Mouse (Mus musculus): ENCODE measurements around the gene Slc6a16.

Gene Slc6a16

DNA sequence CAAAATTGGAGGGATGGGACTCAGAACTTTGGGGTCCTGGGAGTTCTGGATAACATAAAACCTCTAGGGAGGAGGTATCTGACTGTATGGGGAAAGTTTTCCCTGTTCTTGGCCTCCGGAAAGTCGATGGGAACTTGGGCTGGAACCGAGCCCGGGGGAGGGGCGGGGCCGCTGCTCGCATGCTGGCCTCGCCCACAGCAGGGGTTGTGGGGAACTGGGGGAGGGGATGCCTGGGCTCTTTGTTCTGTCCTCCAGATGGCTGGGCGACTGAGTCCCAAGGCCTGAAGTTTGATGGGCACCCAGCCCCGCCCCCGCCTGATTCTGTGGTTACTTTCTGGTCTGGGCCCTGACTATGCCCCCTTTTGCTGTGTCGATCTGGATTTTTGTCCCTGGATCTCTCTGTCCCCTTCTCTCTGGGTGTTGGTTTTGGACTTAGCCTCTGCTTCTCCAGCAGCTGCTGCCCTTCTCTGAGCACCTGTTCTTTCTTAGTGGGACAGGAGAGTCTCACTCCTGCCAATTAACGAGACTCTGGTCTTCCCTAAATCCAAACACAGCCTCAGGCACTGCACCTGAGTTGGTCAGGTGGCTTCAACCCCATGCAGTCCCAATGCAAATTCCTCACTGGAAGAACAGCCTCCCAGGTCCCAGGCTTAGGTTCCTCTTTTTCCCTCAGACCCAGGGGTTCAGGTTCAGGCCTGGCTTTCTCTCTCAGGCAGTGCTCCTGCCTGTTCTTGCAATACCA, 24.3 kb upstream of the Slc6a16 start:
- peak in 1 of 2 experiments; percentile 31 for DNase-seq (ENCODE audit: low spot score in 2 of 2)

- DNase-seq (ENCODE audit: low spot score in 2 of 2), result no peak
Observed at GRCm38 (mm10) chr7:45221680-45222079, 19.2 kb upstream of the Slc6a16 start.

DNA sequence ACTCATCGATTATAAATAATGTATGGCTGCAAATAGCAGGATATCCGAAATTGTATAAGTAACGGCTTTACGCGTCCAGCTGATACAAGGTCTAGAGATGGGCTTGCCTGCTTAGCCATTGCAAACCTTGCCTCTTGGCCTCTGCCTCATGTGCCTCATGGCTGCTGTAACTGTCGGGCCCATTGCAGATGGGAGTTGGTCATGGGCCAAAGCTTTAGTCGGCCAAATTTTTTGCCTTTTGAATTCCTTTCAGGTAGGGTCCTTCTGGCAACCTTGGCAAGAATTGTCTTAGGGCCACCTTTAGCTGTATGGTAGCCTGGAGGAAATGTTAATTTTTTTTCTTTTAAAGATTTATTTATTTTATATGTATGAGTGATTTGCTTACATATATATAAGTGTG, 16.1 kb upstream of the Slc6a16 start:
- DNase-seq (ENCODE audit: low spot score in 2 of 2), result no peak

DNA sequence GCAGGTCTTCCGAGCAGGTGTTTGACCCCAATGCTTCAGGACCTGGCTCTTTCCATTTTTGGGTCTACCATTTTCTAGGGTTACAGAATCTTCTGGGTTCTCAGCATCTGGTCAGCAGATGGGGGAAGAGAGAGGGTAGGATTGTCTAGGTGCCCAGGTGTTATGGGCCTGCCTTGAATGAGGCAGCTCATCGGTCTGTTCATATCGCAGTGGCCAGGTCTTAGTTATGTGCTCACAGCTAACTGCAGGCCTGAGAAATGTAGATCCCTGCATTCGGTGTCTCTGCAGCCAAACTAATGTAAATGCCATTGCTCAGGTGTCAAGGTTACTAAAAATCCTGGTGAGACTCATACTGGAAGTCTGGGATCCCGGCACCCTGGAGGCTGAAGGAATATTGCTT, 14.5 kb upstream of the Slc6a16 start:
- no peak for DNase-seq (ENCODE audit: low spot score in 2 of 2)

- DNase-seq (ENCODE audit: low spot score in 2 of 2), result no peak
Observed at GRCm38 (mm10) chr7:45228548-45228947, 12.3 kb upstream of the Slc6a16 start.

DNA sequence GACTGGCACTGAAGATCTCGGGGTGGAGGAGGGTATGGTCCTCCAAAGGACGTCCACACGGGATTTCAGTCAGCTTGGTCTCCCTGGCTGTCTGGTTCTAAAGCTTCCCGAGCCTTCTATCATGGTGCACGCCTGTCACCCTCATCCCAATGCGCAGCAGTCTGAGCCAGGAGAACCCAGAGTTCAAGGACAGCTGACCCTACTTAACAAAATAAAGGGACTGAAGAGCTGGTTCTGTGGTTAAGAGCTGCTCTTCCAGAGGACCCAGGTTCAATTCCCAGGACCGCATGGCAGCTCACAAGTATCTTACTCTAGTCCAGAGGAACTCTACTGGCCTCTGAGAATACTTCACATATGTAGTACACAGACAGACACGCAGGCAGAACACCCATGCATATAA, 11.8 kb upstream of the Slc6a16 start:
- DNase-seq (ENCODE audit: low spot score in 2 of 2), result no peak

- peak in 1 of 2 experiments; percentile 56 for DNase-seq (ENCODE audit: low spot score in 2 of 2)
Observed at GRCm38 (mm10) chr7:45229459-45230203, 11.3 kb upstream of the Slc6a16 start.

GRCm38 (mm10) chr7:45231192-45231591, 9.7 kb upstream of the Slc6a16 start:
- DNase-seq (ENCODE audit: low spot score in 2 of 2), result no peak

- no peak for DNase-seq (ENCODE audit: low spot score in 2 of 2)
Observed at GRCm38 (mm10) chr7:45231941-45232340, 8.9 kb upstream of the Slc6a16 start.

- no peak for DNase-seq (ENCODE audit: low spot score in 2 of 2)
Observed at GRCm38 (mm10) chr7:45232716-45233465, 8.0 kb upstream of the Slc6a16 start.

DNA sequence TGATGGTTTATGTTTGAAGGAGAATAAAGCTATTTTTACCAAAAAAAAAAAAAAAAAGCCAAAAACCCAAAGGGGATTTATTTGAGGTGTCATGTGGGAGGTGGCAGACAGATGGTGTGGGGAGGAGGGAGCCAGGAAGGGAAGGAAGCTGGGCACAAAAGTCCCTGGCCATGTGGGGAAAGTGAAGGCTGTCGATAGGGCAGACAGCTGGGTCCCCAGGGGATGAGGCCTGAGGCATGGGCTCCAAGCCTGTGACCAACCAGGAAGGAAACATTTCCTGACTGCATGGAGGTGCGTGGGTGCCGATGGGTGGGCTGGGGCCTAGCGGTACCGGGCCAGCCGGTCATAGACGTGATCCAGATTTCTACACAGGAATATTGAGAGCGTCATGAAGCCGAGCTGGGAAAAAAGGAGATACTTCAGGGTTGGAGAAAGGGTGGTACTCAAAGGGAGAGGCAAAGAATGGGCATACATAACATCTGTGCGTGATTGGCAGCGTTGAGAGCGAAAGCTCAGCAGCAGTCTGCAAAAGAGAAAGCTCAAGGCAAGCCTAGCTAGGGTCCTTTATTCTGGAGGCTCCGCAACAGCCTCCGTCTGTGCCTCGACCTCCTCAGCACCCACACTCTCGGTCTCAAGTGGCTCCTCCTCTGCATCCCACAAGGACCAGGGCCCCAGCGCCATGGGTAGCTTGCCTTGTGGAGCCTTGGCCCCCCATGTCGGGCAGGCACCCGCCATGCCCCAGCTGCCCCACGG, 7.1 kb upstream of the Slc6a16 start:
- DNase-seq (ENCODE audit: low spot score in 2 of 2), result peak in 1 of 2 experiments; percentile 37

DNA sequence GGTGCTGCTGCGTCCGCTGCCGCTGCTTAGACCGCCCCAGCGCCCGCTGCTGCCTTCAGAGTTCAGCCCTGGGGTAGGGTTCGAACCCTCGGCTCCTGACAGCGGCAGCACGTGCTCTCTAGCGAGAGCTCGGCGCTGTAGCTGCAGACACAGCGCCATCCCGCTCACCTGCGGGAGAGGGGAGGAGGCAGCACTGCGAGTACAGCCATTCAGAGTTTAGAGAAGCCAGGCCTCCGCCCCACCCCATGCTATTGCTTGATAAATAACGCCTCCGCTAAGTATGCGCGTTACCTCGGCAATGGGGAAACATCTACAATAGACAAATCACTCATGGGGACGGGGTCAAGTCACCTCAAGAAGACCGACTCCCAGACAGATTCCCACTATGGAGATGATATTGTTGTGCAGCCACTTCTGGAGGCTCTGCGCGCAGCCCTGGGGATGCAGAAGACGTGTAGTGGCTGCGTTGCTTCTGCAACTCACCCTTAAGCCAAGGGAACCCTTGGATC, 6.5 kb upstream of the Slc6a16 start:
- DNase-seq (ENCODE audit: low spot score in 2 of 2), result no peak

DNA sequence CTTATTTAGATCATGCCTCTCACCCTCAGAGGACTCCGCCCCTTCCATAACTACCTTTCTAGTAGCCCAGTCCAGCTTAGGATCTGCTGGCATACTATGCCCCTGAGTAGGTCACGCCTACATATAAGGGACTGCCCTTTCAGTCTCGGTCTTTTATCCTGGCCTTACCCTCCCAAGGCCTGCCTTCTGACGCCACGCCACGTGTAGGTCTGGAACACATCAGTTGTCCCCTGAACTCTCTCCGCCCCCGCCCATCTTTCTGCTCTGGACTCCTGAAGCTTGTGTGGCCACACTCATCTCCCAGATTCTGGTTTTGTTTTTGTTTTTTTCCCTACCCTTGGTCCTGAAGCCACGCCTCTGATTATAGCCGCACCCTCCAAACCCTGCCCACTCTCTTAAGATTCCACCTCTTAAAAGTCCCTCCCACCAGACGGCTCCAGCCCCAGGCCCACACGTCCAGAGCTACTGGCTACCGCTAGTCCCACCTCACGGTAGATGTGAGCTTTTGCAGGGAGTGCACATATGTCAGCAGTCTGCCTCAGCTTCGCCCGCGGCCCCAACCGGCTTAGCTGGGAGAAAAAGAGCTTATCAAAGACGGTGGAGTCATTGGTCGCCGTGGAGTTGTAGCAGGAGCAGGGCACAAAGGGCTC, 5.8 kb upstream of the Slc6a16 start:
- DNase-seq (ENCODE audit: low spot score in 2 of 2), result no peak

- DNase-seq (ENCODE audit: low spot score in 2 of 2), result no peak
Observed at GRCm38 (mm10) chr7:45235656-45236180, 5.2 kb upstream of the Slc6a16 start.

- DNase-seq (ENCODE audit: low spot score in 2 of 2), result peak in 1 of 2 experiments; percentile 28
Observed at GRCm38 (mm10) chr7:45237747-45238699, 2.9 kb upstream of the Slc6a16 start.

DNA sequence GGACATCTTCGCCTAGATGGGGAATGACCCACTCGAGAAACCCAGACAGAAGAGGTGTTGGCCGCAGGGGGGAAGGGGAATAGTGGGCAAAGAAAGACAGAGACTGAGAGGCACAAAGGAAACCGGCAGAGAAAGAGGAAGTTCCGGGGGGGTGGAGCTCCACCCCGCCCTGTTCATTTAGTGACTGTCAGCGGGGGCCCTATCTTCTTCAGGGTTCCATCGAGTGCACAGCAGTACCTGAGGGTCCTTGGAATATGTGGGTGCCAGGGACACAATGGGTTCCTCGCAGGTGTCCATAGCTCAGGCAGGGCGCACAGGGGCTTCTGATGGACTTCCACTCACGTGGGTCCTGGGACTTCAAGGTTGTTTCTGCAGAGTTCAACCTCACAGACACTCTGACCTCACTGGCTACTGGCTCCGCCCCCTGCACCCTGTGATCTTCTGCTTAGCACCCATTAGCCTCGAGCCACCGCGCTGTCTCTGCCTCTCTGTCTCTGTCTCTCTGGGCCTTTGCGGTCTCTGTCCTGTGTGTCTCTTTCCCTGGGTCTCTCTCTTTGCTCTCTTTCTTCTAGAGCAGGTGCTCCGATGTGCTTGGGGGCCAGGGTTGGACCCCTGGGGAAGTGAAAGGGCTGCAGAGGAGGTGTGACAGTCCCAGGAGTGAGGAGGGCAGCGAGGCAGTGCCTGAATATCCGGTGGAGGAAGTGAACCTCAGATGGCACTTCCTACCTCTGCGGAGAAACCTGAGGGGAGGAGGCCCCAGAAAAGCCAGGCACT, 2.0 kb upstream of the Slc6a16 start, which contains the start of gene Cd37:
Gene Cd37 (minus strand): TSS at position 393 of the 774 bp plus-strand sequence.
- DNase-seq (ENCODE audit: low spot score in 2 of 2), result peak; percentile 63 to 82

GRCm38 (mm10) chr7:45240109-45240508, 776 bp upstream of the Slc6a16 start:
- no peak for DNase-seq (ENCODE audit: low spot score in 2 of 2)

DNA sequence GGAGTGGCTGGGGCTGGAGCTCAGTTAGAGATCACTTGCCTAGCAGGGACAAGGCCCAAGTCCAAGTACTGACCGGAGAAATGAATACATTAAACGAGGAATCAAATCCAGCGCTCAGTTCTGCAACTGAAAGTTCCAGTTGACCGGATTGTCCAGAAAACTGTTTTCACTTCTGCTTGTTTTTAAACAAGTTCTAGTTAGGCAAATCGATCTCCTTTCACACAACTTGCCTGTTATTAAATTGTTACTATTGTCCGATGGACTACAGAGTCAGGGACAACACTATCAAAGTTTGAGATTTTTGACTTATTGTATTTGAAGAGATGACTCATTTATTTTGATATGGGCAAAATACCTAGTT, 484 bp downstream of the Slc6a16 start:
- DNase-seq (ENCODE audit: low spot score in 2 of 2), result no peak

DNA sequence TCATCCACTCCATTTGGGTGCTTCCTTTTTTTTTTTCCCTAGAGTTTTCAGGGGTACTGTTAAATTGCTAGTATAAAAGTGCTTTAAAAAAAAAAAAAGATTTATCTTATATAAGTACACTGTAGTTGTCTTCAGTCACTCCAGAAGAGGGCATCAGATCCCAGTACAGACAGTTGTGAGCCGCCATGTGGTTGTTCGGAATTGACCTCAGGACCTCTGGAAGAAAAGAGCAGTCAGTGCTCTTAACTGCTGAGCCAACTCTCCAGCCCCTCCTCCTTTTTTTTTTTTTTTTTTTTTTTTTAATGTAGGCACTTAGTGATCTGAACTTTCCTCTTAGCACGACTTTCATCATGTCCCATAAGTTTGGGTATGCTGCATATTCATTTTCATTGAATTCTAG, 6.8 kb downstream of the Slc6a16 start:
- DNase-seq (ENCODE audit: low spot score in 2 of 2), result no peak
